Comparison of ENCODE assay signal across 8 mouse cellular contexts in the genomic region with DNA sequence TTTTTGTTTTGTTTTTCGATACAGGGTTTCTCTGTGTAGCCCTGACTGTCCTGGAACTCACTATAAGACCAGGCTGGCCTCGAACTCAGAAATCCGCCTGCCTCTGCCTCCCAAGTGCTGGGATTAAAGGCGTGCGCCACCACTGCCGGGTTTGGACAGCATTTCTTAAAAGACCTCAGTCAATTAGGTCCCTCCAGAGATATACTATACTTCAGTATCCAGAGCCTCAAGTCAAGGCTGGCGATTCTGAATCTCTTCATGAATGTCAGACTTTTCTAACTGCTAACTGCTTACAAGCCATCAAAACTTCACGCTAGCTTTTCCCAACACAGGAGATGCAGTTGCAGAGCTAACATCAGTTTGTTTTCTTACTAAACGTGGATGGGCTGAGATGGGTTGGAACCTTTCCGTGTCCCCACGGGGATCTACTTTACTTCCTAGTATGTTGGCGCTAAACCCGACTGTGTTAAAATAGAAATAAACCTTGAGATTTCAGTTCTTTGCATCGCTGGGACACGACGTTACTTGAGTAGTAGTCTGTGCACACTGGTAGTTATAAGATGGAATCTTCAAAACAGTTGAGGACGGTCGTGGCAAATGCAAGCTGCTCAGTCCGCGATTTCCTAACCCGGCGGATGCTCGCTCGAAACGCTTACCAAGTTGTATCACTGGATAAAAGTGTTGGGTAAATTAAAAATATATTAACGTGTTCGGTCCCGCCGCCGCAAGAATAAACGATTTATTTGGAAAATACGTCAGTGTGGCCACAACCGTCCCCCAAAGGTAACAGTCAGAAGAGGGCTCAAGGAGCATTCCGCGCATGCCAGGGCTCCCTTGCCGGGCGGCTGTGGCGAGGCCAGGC. TPM values are rescaled to one million over a fixed set of nuclear protein-coding genes. Genes with fewer than 3 reads are reported as not detected.
DNase-seq lines count a peak whose midpoint lies in the region; ATAC-seq and TF ChIP-seq lines count a peak whose summit lies in the region.

No protein-coding gene starts in this region.

- H3K9me3 ChIP-seq in ES-Bruce4 (replicated peaks; ENCODE audit: control insufficient read depth, insufficient read depth, low read length, poor library complexity, severe bottlenecking): no peaks in the 10 kb centered on the region
- no peaks in the 10 kb centered on the region for H3K9me3 ChIP-seq in forebrain, embryonic 14.5 days (replicated peaks; ENCODE audit: control insufficient read depth, low read length)
- no peaks in the 10 kb centered on the region for H3K9me3 ChIP-seq in liver, postnatal 0 days (ENCODE audit: low read length)

- TF ChIP-seq EP300 in ES-Bruce4 (IDR thresholded peaks at IDR 0.05; ENCODE audit: insufficient read depth, low read depth, low read length): no peak
- no peak for TF ChIP-seq EP300 in liver, postnatal 0 days (IDR thresholded peaks at IDR 0.05; ENCODE audit: low read depth)

- peak overlapping the region; percentile 86 for H3K4me3 ChIP-seq in ES-Bruce4 (ENCODE audit: low read depth, low read length)
- peak overlapping the region; percentile 97 for H3K4me3 ChIP-seq in forebrain, embryonic 14.5 days (ENCODE audit: low read depth, low read length)
- peak overlapping the region; percentile 89 for H3K4me3 ChIP-seq in liver, postnatal 0 days (ENCODE audit: low read depth, low read length)

- no peaks in the 10 kb centered on the region for H3K27me3 ChIP-seq in ES-Bruce4 (ENCODE audit: control insufficient read depth, insufficient read depth, low read length, poor library complexity, severe bottlenecking)
- H3K27me3 ChIP-seq in forebrain, embryonic 14.5 days (replicated peaks; ENCODE audit: control insufficient read depth, insufficient read depth, low read length): no peaks in the 10 kb centered on the region
- no peaks in the 10 kb centered on the region for H3K27me3 ChIP-seq in liver, postnatal 0 days (ENCODE audit: insufficient read depth, low read length)

- H3K4me1 ChIP-seq in ES-Bruce4 (ENCODE audit: control insufficient read depth, insufficient read depth, low read length): no peaks in the 10 kb centered on the region
- peaks cover 8% of the 10 kb centered on the region for H3K4me1 ChIP-seq in forebrain, embryonic 14.5 days (ENCODE audit: control insufficient read depth, insufficient read depth, low read length)
- peaks cover 14% of the 10 kb centered on the region; the same call in 1 of the 2 replicates for H3K4me1 ChIP-seq in liver, postnatal 0 days (ENCODE audit: insufficient read depth)

- H3K4me2 ChIP-seq in forebrain, embryonic 14.5 days (ENCODE audit: low read length): peak overlapping the region; percentile 92
- peak overlapping the region; percentile 83 for H3K4me2 ChIP-seq in liver, postnatal 0 days (ENCODE audit: low read depth, low read length)

- no peak for TF ChIP-seq POLR2A in ES-Bruce4 (IDR thresholded peaks at IDR 0.05; ENCODE audit: insufficient read depth, low read length)

- peak overlapping the region; percentile 90 for H3K9ac ChIP-seq in ES-Bruce4 (ENCODE audit: low read depth, poor library complexity, severe bottlenecking)
- H3K9ac ChIP-seq in forebrain, embryonic 14.5 days (ENCODE audit: low read length): peak overlapping the region; percentile 99
- H3K9ac ChIP-seq in liver, postnatal 0 days (replicated peaks): peak overlapping the region; percentile 96

- peaks cover 27% of the 10 kb centered on the region for H3K36me3 ChIP-seq in ES-Bruce4 (ENCODE audit: control insufficient read depth, insufficient read depth, low read length, poor library complexity, severe bottlenecking)
- peaks cover 27% of the 10 kb centered on the region for H3K36me3 ChIP-seq in forebrain, embryonic 14.5 days (ENCODE audit: control insufficient read depth, insufficient read depth, low read length)
- H3K36me3 ChIP-seq in liver, postnatal 0 days (replicated peaks; ENCODE audit: insufficient read depth, low read length): peaks cover 21% of the 10 kb centered on the region

- H3K27ac ChIP-seq in ES-Bruce4 (ENCODE audit: insufficient read depth, low read length): peak overlapping the region; percentile 83
- peak overlapping the region; percentile 88 for H3K27ac ChIP-seq in forebrain, embryonic 14.5 days (ENCODE audit: low read depth, low read length)
- H3K27ac ChIP-seq in liver, postnatal 0 days (ENCODE audit: low read depth): peak overlapping the region; percentile 94

- ATAC-seq in frontal cortex, adult (ENCODE audit: low TSS enrichment): peak; percentile 82; the same call in 1 of the 2 replicates
- peak; percentile 36 for ATAC-seq in forebrain, embryonic 14.5 days
- ATAC-seq in liver, postnatal 0 days: peak; percentile 82

- TF ChIP-seq CTCF in ES-Bruce4 (IDR thresholded peaks at IDR 0.05; ENCODE audit: low read depth, low read length): no peak
- TF ChIP-seq CTCF in liver, postnatal 0 days (IDR thresholded peaks at IDR 0.05; ENCODE audit: low read depth): no peak

- DNase-seq in frontal cortex, postnatal 14 days (ENCODE audit: low spot score in 2 of 2): no peak
- no peak for DNase-seq in forebrain, embryonic 14.5 days (ENCODE audit: low spot score)
- no peak for DNase-seq in liver, postnatal 0 days
- DNase-seq in right cerebral cortex, postnatal 36 days (ENCODE audit: low spot score in 2 of 2): no peak
- DNase-seq in layer of hippocampus, adult 9-11 months: no peak
- DNase-seq in thymus, postnatal 0 days (ENCODE audit: low spot score): no peak

- WGBS in forebrain, embryonic 14.5 days: 23% methylated on average over 38 of the region's 38 CpGs
- WGBS in liver, postnatal 0 days (ENCODE audit: insufficient replicate concordance): 14% methylated on average over 38 of the region's 38 CpGs

RNA-seq across cellular contexts. Expression of gene Phf7, which starts 0.7 kb away (rescaled TPM):
- polyA plus RNA-seq in ES-Bruce4 (2011; ENCODE audit: insufficient read depth, insufficient read length, low read depth, missing spikeins): 14.0 and 15.3 TPM in 2 replicates
- 11.6 and 13.2 TPM in 2 replicates for polyA plus RNA-seq in forebrain, embryonic 14.5 days (2014; fragmentation: Nextera tagmentation; extraction: Ambion mirVana)
- 7.3 and 8.3 TPM in 2 replicates for polyA plus RNA-seq in liver, postnatal 0 days (2015; fragmentation: Nextera tagmentation; extraction: Ambion mirVana)
- polyA plus RNA-seq in thymus, postnatal 0 days (2015; fragmentation: Nextera tagmentation; extraction: Ambion mirVana): 18.6 and 21.5 TPM in 2 replicates

RNA-seq across cellular contexts. Expression of gene Bap1, which starts 0.8 kb away (rescaled TPM):
- 42.2 and 44.3 TPM in 2 replicates for polyA plus RNA-seq in ES-Bruce4 (2011; ENCODE audit: insufficient read depth, insufficient read length, low read depth, missing spikeins)
- 93.9 and 105 TPM in 2 replicates for polyA plus RNA-seq in forebrain, embryonic 14.5 days (2014; fragmentation: Nextera tagmentation; extraction: Ambion mirVana)
- polyA plus RNA-seq in liver, postnatal 0 days (2015; fragmentation: Nextera tagmentation; extraction: Ambion mirVana): 16.3 and 19.8 TPM in 2 replicates
- 63.0 and 66.5 TPM in 2 replicates for polyA plus RNA-seq in thymus, postnatal 0 days (2015; fragmentation: Nextera tagmentation; extraction: Ambion mirVana)

RNA-seq across cellular contexts. Expression of gene Sema3g, which starts 32.8 kb away (rescaled TPM):
- not detected in 2 replicates for polyA plus RNA-seq in ES-Bruce4 (2011; ENCODE audit: insufficient read depth, insufficient read length, low read depth, missing spikeins)
- polyA plus RNA-seq in forebrain, embryonic 14.5 days (2014; fragmentation: Nextera tagmentation; extraction: Ambion mirVana): 0.23 and 0.25 TPM in 2 replicates
- polyA plus RNA-seq in liver, postnatal 0 days (2015; fragmentation: Nextera tagmentation; extraction: Ambion mirVana): 0.04 and 0.06 TPM in 2 replicates
- 0.27 and 0.30 TPM in 2 replicates for polyA plus RNA-seq in thymus, postnatal 0 days (2015; fragmentation: Nextera tagmentation; extraction: Ambion mirVana)

RNA-seq across cellular contexts. Expression of gene Nisch, which starts 33.7 kb away (rescaled TPM):
- polyA plus RNA-seq in ES-Bruce4 (2011; ENCODE audit: insufficient read depth, insufficient read length, low read depth, missing spikeins): 335 and 342 TPM in 2 replicates
- 217 and 277 TPM in 2 replicates for polyA plus RNA-seq in forebrain, embryonic 14.5 days (2014; fragmentation: Nextera tagmentation; extraction: Ambion mirVana)
- polyA plus RNA-seq in liver, postnatal 0 days (2015; fragmentation: Nextera tagmentation; extraction: Ambion mirVana): 51.1 and 65.0 TPM in 2 replicates
- 116 and 144 TPM in 2 replicates for polyA plus RNA-seq in thymus, postnatal 0 days (2015; fragmentation: Nextera tagmentation; extraction: Ambion mirVana)

RNA-seq across cellular contexts. Expression of gene Tnnc1, which starts 42.3 kb away (rescaled TPM):
- 7.6 and 9.5 TPM in 2 replicates for polyA plus RNA-seq in ES-Bruce4 (2011; ENCODE audit: insufficient read depth, insufficient read length, low read depth, missing spikeins)
- polyA plus RNA-seq in forebrain, embryonic 14.5 days (2014; fragmentation: Nextera tagmentation; extraction: Ambion mirVana): 1.2 and 1.3 TPM in 2 replicates
- 3.9 and 8.4 TPM in 2 replicates for polyA plus RNA-seq in liver, postnatal 0 days (2015; fragmentation: Nextera tagmentation; extraction: Ambion mirVana)
- polyA plus RNA-seq in thymus, postnatal 0 days (2015; fragmentation: Nextera tagmentation; extraction: Ambion mirVana): 5.0 and 5.7 TPM in 2 replicates
